Mouse (Mus musculus): ENCODE data around the gene Cirbp. TPM values are rescaled to one million over a fixed set of nuclear protein-coding genes. Genes with fewer than 3 reads are reported as not detected.
"Not testable (repeated sequence)": the region's sequence is repeated elsewhere in the genome, so short reads cannot be mapped to it uniquely, and the experiment has no call there.

Gene Cirbp
- polyA plus RNA-seq, 1 experiment from 2014 or later = 175 TPM

GRCm38 (mm10) chr10:80164998-80165344 is 814 bp upstream of the Cirbp start:
- peak overlapping the region; percentile 41 for H3K4me3 ChIP-seq (replicated peaks)
- H3K9me3 ChIP-seq = no peaks in the 10 kb centered on the region
- peaks cover 4% of the 10 kb centered on the region for H3K36me3 ChIP-seq
- peaks cover 74% of the 10 kb centered on the region for H3K4me1 ChIP-seq (replicated peaks)
- no peaks in the 10 kb centered on the region; the same call in 1 of the 2 replicates for H3K27me3 ChIP-seq
- H3K4me2 ChIP-seq = peak overlapping the region; percentile 89
- H3K9ac ChIP-seq (replicated peaks) = peak overlapping the region; percentile 57
- ATAC-seq (ENCODE audit: insufficient number of reproducible peaks, insufficient read depth, low FRiP score, low TSS enrichment, low read depth) = peak; percentile 2; the same call in 1 of the 2 replicates
- H3K27ac ChIP-seq = peak overlapping the region; percentile 59
- WGBS = under 1% methylated on average over 17 of the region's 17 CpGs

- Histone ChIP-seq H3K9ac (replicated peaks) (0 out of 2 replicates have a peak overlapping the region, but pooled peaks have one; percentile 57), H3K4me1 (replicated peaks) (peaks cover 66% of the 10 kb centered on the region)
- H3K27me3 ChIP-seq = not testable (repeated sequence)
Observed at GRCm38 (mm10) chr10:80166136-80166535, 351 bp downstream of the Cirbp start.

GRCm38 (mm10) chr10:80167460-80168037 is 1.8 kb downstream of the Cirbp start:
- peak overlapping the region; percentile 98 for H3K9ac ChIP-seq (replicated peaks)
- H3K27me3 ChIP-seq = no peaks in the 10 kb centered on the region; the same call in 1 of the 2 replicates
- WGBS = under 1% methylated on average over 55 of the region's 55 CpGs
- peak overlapping the region; percentile 85 for H3K4me3 ChIP-seq (replicated peaks)
- peaks cover 64% of the 10 kb centered on the region for H3K4me1 ChIP-seq (replicated peaks)
- ATAC-seq (ENCODE audit: insufficient number of reproducible peaks, insufficient read depth, low FRiP score, low TSS enrichment, low read depth) = peak; percentile 86
- peak overlapping the region; percentile 90 for H3K4me2 ChIP-seq
- H3K9me3 ChIP-seq = no peaks in the 10 kb centered on the region
- H3K27ac ChIP-seq = peak overlapping the region; percentile 99
- H3K36me3 ChIP-seq = peaks cover 29% of the 10 kb centered on the region

More at GRCm38 (mm10) chr10:80166136-80166535, 351 bp downstream of the Cirbp start:
- WGBS = 91% methylated on average over 4 of the region's 4 CpGs
- Histone ChIP-seq H3K4me2 (0 out of 2 replicates have a peak overlapping the region, but pooled peaks have one; percentile 89), H3K4me3 (replicated peaks) (peak overlapping the region; percentile 41), H3K36me3 (peaks cover 15% of the 10 kb centered on the region)
- H3K27ac ChIP-seq; H3K9me3 ChIP-seq; ATAC-seq (ENCODE audit: insufficient number of reproducible peaks, insufficient read depth, low FRiP score, low TSS enrichment, low read depth): not testable (repeated sequence)

- peak; percentile 32; the same call in 1 of the 2 replicates for ATAC-seq (ENCODE audit: insufficient number of reproducible peaks, insufficient read depth, low FRiP score, low TSS enrichment, low read depth)
- under 1% methylated on average over 43 of the region's 48 CpGs for whole genome bisulfite sequencing
Observed at GRCm38 (mm10) chr10:80168038-80168661, 2.4 kb downstream of the Cirbp start.

GRCm38 (mm10) chr10:80169070-80169469 is 3.3 kb downstream of the Cirbp start:
- no peaks in the 10 kb centered on the region; the same call in 1 of the 2 replicates for H3K27me3 ChIP-seq
- H3K4me3 ChIP-seq (replicated peaks) = peak overlapping the region; percentile 85
- peak overlapping the region; percentile 90 for H3K4me2 ChIP-seq
- H3K4me1 ChIP-seq (replicated peaks) = peaks cover 56% of the 10 kb centered on the region
- no peaks in the 10 kb centered on the region for H3K9me3 ChIP-seq
- no peak for ATAC-seq (ENCODE audit: insufficient number of reproducible peaks, insufficient read depth, low FRiP score, low TSS enrichment, low read depth)
- peaks cover 29% of the 10 kb centered on the region for H3K36me3 ChIP-seq
- peak overlapping the region; percentile 98 for H3K9ac ChIP-seq (replicated peaks)
- no peak overlapping the region for H3K27ac ChIP-seq
- 67% methylated on average over 1 of the region's 1 CpGs for WGBS

More at GRCm38 (mm10) chr10:80168038-80168661, 2.4 kb downstream of the Cirbp start:
- Histone ChIP-seq H3K9ac (replicated peaks) (peak overlapping the region; percentile 98), H3K36me3 (peaks cover 29% of the 10 kb centered on the region), H3K27ac (peak overlapping the region; percentile 99), H3K4me1 (replicated peaks) (peaks cover 61% of the 10 kb centered on the region), H3K4me3 (replicated peaks) (peak overlapping the region; percentile 85), H3K27me3 (no peaks in the 10 kb centered on the region; the same call in 1 of the 2 replicates), H3K9me3 (no peaks in the 10 kb centered on the region), H3K4me2 (peak overlapping the region; percentile 90)

GRCm38 (mm10) chr10:80169651-80170050 is 3.9 kb downstream of the Cirbp start:
- ATAC-seq (ENCODE audit: insufficient number of reproducible peaks, insufficient read depth, low FRiP score, low TSS enrichment, low read depth) = no peak
- Histone ChIP-seq H3K27ac (no peak overlapping the region), H3K4me2 (no peak overlapping the region), H3K9ac (replicated peaks) (no peak overlapping the region), H3K36me3 (peaks cover 31% of the 10 kb centered on the region), H3K4me3 (replicated peaks) (no peak overlapping the region), H3K9me3 (no peaks in the 10 kb centered on the region), H3K27me3 (no peaks in the 10 kb centered on the region; the same call in 1 of the 2 replicates), H3K4me1 (replicated peaks) (peaks cover 51% of the 10 kb centered on the region)
- 94% methylated on average over 7 of the region's 7 CpGs for WGBS

- no peak overlapping the region for H3K9ac ChIP-seq (replicated peaks)
- WGBS = 96% methylated on average over 16 of the region's 16 CpGs
- H3K4me3 ChIP-seq (replicated peaks) = no peak overlapping the region
Observed at GRCm38 (mm10) chr10:80170052-80170451, 4.3 kb downstream of the Cirbp start.

GRCm38 (mm10) chr10:80170601-80171021 is 4.8 kb downstream of the Cirbp start:
- no peaks in the 10 kb centered on the region for H3K9me3 ChIP-seq
- H3K9ac ChIP-seq (replicated peaks) = 0 out of 2 replicates have a peak overlapping the region, but pooled peaks have one; percentile 19
- 95% methylated on average over 19 of the region's 19 CpGs for WGBS
- H3K4me2 ChIP-seq = no peak overlapping the region
- H3K36me3 ChIP-seq = peaks cover 34% of the 10 kb centered on the region
- H3K4me1 ChIP-seq (replicated peaks) = peaks cover 48% of the 10 kb centered on the region
- ATAC-seq (ENCODE audit: insufficient number of reproducible peaks, insufficient read depth, low FRiP score, low TSS enrichment, low read depth) = no peak
- H3K27me3 ChIP-seq = no peaks in the 10 kb centered on the region
- H3K4me3 ChIP-seq (replicated peaks) = no peak overlapping the region
- no peak overlapping the region for H3K27ac ChIP-seq

More at GRCm38 (mm10) chr10:80170052-80170451, 4.3 kb downstream of the Cirbp start:
- H3K4me1 ChIP-seq (replicated peaks) = peaks cover 52% of the 10 kb centered on the region
- H3K4me2 ChIP-seq = no peak overlapping the region
- ATAC-seq (ENCODE audit: insufficient number of reproducible peaks, insufficient read depth, low FRiP score, low TSS enrichment, low read depth) = no peak
- H3K9me3 ChIP-seq = no peaks in the 10 kb centered on the region
- no peaks in the 10 kb centered on the region for H3K27me3 ChIP-seq
- H3K36me3 ChIP-seq = peaks cover 34% of the 10 kb centered on the region
- no peak overlapping the region for H3K27ac ChIP-seq

- ATAC-seq (ENCODE audit: insufficient number of reproducible peaks, insufficient read depth, low FRiP score, low TSS enrichment, low read depth) = no peak
- H3K9me3 ChIP-seq = no peaks in the 10 kb centered on the region
- 92% methylated on average over 15 of the region's 15 CpGs for WGBS
- peak overlapping the region; percentile 73; the same call in 1 of the 2 replicates for H3K4me2 ChIP-seq
- no peaks in the 10 kb centered on the region for H3K27me3 ChIP-seq
- H3K4me1 ChIP-seq (replicated peaks) = peaks cover 46% of the 10 kb centered on the region
- 0 out of 2 replicates have a peak overlapping the region, but pooled peaks have one; percentile 0 for H3K9ac ChIP-seq (replicated peaks)
- 0 out of 2 replicates have a peak overlapping the region, but pooled peaks have one; percentile 45 for H3K27ac ChIP-seq
- H3K36me3 ChIP-seq = peaks cover 34% of the 10 kb centered on the region
- no peak overlapping the region; the same call in 1 of the 2 replicates for H3K4me3 ChIP-seq (replicated peaks)
Observed at GRCm38 (mm10) chr10:80171252-80171651, 5.5 kb downstream of the Cirbp start.

GRCm38 (mm10) chr10:80171760-80172526 is 6.2 kb downstream of the Cirbp start:
- Histone ChIP-seq H3K9ac (replicated peaks) (peak overlapping the region; percentile 23; the same call in 1 of the 2 replicates), H3K27ac (peak overlapping the region; percentile 74), H3K4me2 (peak overlapping the region; percentile 73), H3K36me3 (peaks cover 34% of the 10 kb centered on the region), H3K27me3 (no peaks in the 10 kb centered on the region), H3K4me3 (replicated peaks) (peak overlapping the region; percentile 54), H3K9me3 (no peaks in the 10 kb centered on the region), H3K4me1 (replicated peaks) (peaks cover 41% of the 10 kb centered on the region)
- 85% methylated on average over 45 of the region's 45 CpGs for WGBS
- no peak for ATAC-seq (ENCODE audit: insufficient number of reproducible peaks, insufficient read depth, low FRiP score, low TSS enrichment, low read depth)

All from limb, embryonic 12.5 days (tissue).